Mouse (Mus musculus): ENCODE measurements around the gene Nupr1.

DNA sequence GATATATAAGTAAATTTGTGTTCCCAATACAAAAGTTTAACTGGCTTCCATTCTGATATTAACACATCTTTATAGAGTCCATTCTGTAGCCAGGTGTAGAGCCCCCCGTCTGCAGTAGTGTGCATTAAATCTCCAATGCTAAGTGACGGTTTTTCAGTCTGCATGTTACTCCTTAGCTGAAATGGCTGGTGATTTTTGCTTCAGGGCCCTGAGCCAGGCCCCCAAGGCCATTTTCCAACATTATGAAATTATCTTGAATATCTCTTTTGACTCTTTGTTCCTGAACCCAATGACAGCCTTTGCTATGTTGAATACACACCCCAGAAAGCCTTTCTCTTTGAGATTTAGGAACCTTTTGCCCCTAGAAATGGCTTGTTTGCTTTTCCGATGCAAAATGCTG lies 29.1 kb upstream of the Nupr1 start:
- no peak for TF ChIP-seq CTCF (IDR thresholded peaks at IDR 0.05; ENCODE audit: low read depth, low read length)
- TF ChIP-seq GATA1 (IDR thresholded peaks at IDR 0.05; ENCODE audit: borderline replicate concordance, low read length): no peak
- TF ChIP-seq POLR2AphosphoS5 (IDR thresholded peaks at IDR 0.05; ENCODE audit: insufficient replicate concordance, low read depth, low read length): no peak

Measured in G1E (cell line).